Mouse (Mus musculus) mature B cell (primary cell): ENCODE data around the gene Shld1.

Experiments used
- in situ Hi-C: fragments of 300-500 bp; cut with MboI; formaldehyde crosslinking; loops from 2 replicates; pipeline ENCODE4 v1.14.3; 2019

Shld1 gene

GRCm38 (mm10) chr2:132686756-132687737 lies at the start of gene Shld1:
Gene Shld1 (plus strand): TSS chr2:132686931.
- in situ Hi-C loops = no loop called here

GRCm38 (mm10) chr2:132638306-132638705 lies 48.4 kb upstream of the Shld1 start:
- in situ Hi-C loops = no loop called here

- in situ Hi-C loops = no loop called here
These were observed 47.4 kb upstream of the Shld1 start for GRCm38 (mm10) chr2:132639337-132639736.

DNA sequence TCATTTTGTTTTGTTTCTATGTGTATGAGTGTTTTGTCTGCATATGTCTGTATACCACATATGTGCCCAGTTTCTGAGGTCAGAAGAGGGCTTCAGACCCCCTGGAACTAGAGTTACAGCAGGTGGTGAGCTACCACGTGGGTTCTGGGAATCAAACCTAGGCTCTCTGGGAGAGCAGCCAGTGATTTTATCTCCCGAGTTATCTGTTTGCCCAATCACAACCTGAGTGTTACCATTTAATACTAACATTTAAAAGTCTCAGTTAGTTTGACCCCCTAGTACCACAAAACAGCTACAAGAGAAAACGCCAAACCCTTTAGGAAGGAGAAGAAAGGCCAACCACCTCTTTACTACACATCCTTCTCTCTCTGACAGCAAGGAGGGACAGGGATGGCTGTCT lies 45.5 kb upstream of the Shld1 start:
- in situ Hi-C loops = no loop called here

DNA sequence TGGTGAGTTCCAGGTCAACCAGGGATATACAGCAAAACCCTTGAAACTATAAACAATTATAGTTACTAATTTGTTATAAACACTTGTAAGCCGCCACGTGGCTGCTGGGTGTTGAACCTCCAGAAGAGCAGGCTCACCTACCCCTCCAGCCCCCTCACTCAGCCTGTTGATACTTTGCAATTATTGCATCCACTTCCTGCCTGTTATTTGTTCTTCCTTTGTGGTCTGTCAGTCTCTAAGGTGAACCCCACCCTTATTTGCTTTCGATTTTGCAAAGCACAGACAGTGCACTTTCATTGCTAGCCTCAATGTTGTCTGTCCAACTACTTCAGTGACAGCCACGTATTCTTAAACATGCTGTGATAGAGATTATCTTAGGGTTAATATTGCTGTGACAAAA lies 43.6 kb upstream of the Shld1 start:
- in situ Hi-C loops = no loop called here

GRCm38 (mm10) chr2:132646856-132647745 lies 39.6 kb upstream of the Shld1 start:
- in situ Hi-C loops = no loop called here

DNA sequence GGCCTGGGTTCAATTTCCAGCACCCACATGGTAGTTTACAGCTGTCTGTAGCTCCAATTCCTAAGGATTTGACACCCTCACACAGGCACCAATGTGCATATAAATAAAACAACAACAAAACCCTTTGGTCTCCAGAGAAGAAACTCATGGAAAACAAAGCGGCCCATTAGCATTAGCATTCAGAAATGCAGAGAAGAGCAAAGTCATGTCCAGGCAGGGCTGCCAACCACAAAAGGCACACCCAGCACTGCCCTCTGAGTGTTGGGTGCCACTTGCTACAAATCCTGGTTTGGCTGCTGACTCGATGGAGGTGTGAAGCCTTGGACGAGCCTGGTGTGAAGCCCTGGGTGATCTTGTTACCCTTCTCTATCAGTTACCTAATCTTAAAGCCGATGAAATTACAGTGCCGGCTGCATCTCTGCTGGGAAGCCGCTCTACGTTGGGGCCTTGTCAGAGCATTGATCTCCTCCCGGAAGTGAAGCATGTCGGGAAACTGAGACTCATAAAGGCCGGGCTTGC lies 37.3 kb upstream of the Shld1 start:
- in situ Hi-C loops = no loop called here

DNA sequence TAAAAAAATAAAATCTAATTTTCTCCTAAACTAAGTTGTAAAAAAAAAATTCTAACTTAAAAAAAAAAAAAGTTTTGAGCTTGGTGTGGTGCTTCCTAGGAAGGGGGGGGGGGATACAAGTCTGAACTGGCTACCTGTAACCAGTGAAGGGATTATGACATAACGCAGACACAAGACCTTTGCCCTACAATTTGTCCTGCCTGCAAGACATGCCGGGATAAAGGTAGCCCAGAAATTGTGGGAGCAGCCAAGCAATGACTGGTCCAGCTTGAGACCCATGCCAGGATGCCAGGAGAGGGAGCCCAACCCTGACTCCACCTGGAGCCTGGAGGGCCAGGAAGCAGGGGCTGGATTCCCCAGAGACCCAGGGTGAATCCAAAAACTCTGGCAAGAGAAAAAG lies 36.2 kb upstream of the Shld1 start:
- in situ Hi-C loops = no loop called here

DNA sequence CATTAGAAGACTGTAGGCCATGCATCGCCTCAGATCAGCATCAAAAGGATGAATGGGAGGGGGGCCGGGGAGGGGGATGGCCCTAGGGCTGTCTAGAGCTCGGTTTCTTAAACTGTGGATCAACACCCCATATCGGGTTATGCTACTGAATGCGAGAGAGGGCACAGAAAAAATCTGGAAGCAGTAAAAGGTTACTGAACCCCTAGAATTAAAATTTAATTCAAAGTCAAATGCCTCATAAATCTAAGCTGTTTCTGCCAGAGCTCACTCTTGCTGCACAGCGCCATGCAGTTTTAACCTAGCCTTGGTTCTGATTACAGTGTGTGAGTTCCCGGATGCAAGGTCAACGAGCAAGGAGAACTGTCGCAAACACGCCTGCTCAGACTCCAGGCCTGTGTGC lies 34.3 kb upstream of the Shld1 start:
- in situ Hi-C loops = no loop called here

DNA sequence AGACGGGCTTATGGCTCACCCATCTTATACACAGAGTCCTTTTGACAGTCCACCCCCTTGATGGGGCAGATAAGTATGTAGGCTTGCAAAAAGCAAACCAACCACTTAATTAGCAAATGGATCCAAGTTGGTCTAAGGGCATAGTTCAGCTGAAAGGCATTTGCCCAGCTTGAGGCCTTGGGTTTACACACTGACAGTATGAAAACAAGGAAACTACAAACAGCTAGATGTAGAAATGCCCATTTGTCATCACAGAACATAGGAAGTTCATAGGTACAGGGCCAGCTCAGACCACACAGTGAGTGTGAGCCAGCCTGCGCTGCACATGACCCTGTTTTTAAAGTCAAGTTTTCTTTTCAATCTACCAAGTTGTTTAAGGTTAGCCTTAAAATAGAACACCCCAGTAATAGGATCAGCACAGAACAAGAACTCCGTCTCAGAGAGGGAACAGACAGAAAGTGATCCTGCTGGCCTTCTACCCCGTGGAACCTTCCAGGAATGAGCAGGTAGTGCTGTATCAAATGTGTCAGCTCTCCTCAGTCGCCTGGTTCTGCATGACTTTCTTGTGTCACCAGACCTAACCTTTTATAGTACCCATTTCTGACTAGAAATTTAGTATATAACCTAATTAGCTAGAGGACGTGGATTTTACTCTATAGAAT lies 31.8 kb upstream of the Shld1 start:
- in situ Hi-C loops = no loop called here

GRCm38 (mm10) chr2:132657186-132657585 lies 29.5 kb upstream of the Shld1 start:
- in situ Hi-C loops = no loop called here

GRCm38 (mm10) chr2:132658412-132659120 lies 28.2 kb upstream of the Shld1 start:
- in situ Hi-C loops = no loop called here

- in situ Hi-C loops = no loop called here
These were observed 17.6 kb upstream of the Shld1 start for GRCm38 (mm10) chr2:132669091-132669490.

- in situ Hi-C loops = no loop called here
These were observed 16.4 kb upstream of the Shld1 start for GRCm38 (mm10) chr2:132670290-132670689.

- in situ Hi-C loops = no loop called here
These were observed 14.6 kb upstream of the Shld1 start for GRCm38 (mm10) chr2:132672121-132672520.

GRCm38 (mm10) chr2:132676111-132676510 lies 10.6 kb upstream of the Shld1 start:
- in situ Hi-C loops = no loop called here

DNA sequence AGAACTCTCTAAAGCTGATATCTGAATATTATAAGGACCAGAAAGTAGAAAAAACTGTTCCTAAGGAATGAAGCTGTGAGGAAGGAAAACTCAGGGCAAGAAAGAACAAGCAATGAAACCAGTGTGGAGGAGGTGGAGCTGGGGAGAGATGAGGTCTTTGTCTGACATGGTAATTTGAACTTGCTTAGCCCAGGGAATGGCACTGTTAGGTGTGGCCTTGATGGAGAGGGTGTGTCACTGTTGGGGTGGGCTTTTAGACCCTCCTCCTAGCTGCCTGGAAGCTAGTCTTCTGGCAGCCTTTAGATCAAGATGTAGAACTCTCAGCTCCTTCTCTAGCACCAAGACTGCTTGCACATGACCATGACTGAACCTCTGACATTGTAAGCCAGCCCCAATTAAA lies 1.7 kb upstream of the Shld1 start:
- in situ Hi-C loops = no loop called here

DNA sequence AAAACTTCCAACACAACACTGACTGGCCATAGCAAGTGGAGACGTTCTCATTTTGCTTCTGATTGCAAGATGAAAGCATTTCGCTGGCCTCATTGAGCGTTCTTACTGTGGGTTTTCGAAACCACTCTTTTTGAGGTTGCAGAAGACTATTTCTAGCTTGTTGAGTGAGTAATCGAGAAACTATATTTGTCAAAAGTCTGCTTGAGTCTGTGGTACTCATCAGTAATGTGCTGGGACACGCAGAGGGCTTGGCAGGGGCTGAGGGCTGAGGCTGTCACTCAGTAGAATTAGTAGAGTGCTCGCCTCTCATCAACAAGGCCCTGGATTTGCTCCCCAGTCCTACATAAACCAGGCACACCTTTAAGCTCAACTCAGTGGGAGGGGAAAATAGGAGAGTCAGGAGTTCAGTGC lies 1.9 kb downstream of the Shld1 start:
- in situ Hi-C loops = no loop called here

DNA sequence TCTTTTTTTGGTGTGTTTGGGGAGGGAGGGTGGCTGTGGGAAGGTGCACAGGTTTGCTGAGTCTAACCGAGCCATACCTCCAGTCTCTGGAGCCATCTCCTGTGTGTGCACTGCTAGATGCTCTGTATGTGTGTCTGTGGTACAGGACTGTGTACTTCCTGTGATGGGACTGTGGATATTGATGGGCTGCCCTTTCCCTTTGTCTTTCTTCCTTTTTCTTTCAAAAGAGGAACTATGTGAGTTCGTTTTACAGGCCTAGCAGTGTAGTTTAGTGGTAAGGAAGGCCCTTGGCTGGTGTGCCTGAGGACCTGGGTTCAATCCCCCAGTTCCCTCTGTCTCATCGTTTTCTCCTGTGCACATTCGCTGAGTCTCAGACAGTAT lies 2.4 kb downstream of the Shld1 start:
- in situ Hi-C loops = no loop called here

DNA sequence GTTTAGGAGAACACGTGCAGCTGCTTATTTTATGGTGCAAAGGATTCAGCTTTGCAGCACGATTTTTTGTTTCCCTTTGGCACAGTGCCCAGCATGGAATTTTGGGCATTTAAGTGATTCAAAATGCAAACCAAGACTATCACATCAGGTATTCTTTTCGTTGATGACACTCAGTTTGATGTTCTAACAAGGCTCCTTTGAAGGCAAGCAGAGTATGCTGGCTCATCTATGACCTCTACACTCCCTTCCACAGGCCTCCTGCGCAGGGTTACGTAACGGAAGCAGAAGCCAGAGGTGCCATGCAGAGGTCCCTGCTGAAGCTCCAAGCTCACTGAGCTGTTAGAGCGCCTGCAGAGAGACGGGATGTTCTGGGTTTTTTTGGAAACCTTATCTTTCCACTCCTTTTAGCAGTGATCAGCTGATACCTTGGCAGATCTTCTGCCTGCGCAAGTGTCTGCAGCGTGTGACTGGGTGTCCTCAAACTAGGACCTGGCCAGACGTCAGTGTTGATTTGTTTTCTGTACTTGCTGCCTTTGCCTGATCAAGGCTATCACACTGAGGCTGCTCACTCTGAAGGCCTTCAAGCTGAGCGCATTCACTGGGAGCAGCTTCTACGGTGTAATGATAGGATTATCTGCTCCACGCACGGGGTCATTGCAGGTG lies 3.0 kb downstream of the Shld1 start:
- in situ Hi-C loops = no loop called here

- in situ Hi-C loops = no loop called here
These were observed 5.0 kb downstream of the Shld1 start for GRCm38 (mm10) chr2:132691731-132692130.
